Mouse (Mus musculus) liver, postnatal 0 days (tissue): ENCODE data around the gene Trmt5. TPM values are rescaled to one million over a fixed set of nuclear protein-coding genes. Genes with fewer than 3 reads are reported as not detected.

Source experiments
- ATAC-seq: fragments of 200-750 bp; cut with Nextera tagmentation; 2 replicates; pipeline ENCODE4 v1.8.0; 2017; ENCODE audit warnings: mild to moderate bottlenecking, moderate library complexity
- DNase-seq: peaks from one replicate; pipeline ENCODE4 v3.0.0-alpha.2; 2016
- H3K27ac ChIP-seq: fragments of 300-500 bp; sonication (generic); 2 replicates; pipeline ENCODE4 v1.5.1; 2014; ENCODE audit warnings: antibody characterized with exemption, moderate library complexity, mild to moderate bottlenecking, low read depth
- H3K27me3 ChIP-seq: fragments of 300-500 bp; sonication (generic); 2 replicates; pipeline ENCODE4 v1.6.1; 2014; ENCODE audit warnings: low read length, control low read depth, mixed read lengths; ENCODE audit not compliant: insufficient read depth
- H3K36me3 ChIP-seq: fragments of 300-500 bp; sonication (generic); replicated peaks from 2 replicates; pipeline ENCODE4 v1.6.1; 2014; ENCODE audit warnings: mild to moderate bottlenecking, control low read depth, low read length, moderate library complexity, mixed read lengths; ENCODE audit not compliant: insufficient read depth
- H3K4me1 ChIP-seq: fragments of 300-500 bp; sonication (generic); 2 replicates; pipeline ENCODE4 v1.6.1; 2014; ENCODE audit warnings: antibody characterized with exemption, mild to moderate bottlenecking, control low read depth; ENCODE audit not compliant: insufficient read depth
- H3K4me2 ChIP-seq: fragments of 300-500 bp; sonication (generic); 2 replicates; pipeline ENCODE4 v1.6.1; 2014; ENCODE audit warnings: low read depth, mild to moderate bottlenecking, low read length, moderate library complexity, mixed read lengths
- H3K4me3 ChIP-seq: fragments of 300-500 bp; sonication (generic); 2 replicates; pipeline ENCODE4 v1.5.1; 2014; ENCODE audit warnings: low read depth, low read length
- H3K9ac ChIP-seq: fragments of 300-500 bp; sonication (generic); replicated peaks from 2 replicates; pipeline ENCODE4 v1.6.1; 2014; ENCODE audit warnings: mild to moderate bottlenecking, moderate library complexity
- H3K9me3 ChIP-seq: fragments of 300-500 bp; sonication (generic); 2 replicates; pipeline ENCODE4 v1.6.1; 2016; ENCODE audit warnings: mild to moderate bottlenecking, control low read depth, low read length, mixed read lengths
- CTCF ChIP-seq: sonication (generic); IDR thresholded peaks from 2 replicates; pipeline ENCODE4 v1.5.1; 2016; ENCODE audit warnings: antibody characterized with exemption, low read depth
- EP300 ChIP-seq: IDR thresholded peaks from 2 replicates; pipeline ENCODE4 v1.6.1; 2016; ENCODE audit warnings: antibody characterized with exemption, low read depth, mild to moderate bottlenecking
- WGBS: fragments of 180-500 bp; shearing (Covaris S2); extraction: QIAGEN DNeasy Blood & Tissue Kit; methylation state at CpG from one replicate; pipeline ENCODE4 v1.1.7; 2014; ENCODE audit not compliant: insufficient replicate concordance; 5-methylcytosine and 5-hydroxymethylcytosine counted together
- polyA plus RNA-seq: library from polyadenylated mRNA; unstranded; fragments of >200 nt; fragmentation: Nextera tagmentation; extraction: Ambion mirVana; gene quantifications from 2 replicates; pipeline ENCODE4 v1.2.1, GENCODE M21; 2015

The Trmt5 gene
- polyA plus RNA-seq, 1 experiment from 2014 or later: 4.7 TPM

DNA sequence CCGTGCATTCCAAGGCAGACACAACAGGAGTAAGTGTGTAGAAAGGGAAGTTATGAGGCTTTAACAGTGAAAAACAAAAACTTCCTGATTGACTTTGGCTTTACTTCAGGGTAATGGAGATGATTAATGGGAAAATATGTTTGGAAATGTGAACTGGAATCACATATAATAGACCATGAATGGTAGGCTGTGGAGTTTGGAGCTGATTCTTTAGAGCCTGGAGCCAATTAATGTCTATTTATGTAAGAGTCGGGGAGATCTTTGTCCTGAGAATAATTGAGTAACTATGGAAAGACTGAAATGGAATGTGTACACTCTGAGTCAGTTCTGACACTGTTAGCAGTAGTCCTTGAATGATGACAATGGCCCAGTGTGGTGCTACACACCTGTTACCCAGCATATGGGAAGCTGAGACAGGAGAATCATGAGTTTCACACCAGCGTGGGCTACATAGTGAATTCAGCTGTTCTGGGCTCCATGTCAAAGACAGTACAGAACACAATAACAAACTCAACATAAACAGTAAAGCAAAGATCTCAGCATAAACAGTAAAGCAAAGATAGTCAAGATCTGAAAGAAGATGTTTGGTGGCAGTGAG is 21.0 kb downstream of the Trmt5 start:
- H3K4me2 ChIP-seq: no peak overlapping the region
- H3K9me3 ChIP-seq: no peaks in the 10 kb centered on the region
- 77% methylated on average over 3 of the region's 3 CpGs for WGBS
- ATAC-seq (no peak), DNase-seq (no peak)
- no peak overlapping the region for H3K27ac ChIP-seq
- no peaks in the 10 kb centered on the region for H3K4me1 ChIP-seq
- H3K4me3 ChIP-seq: no peak overlapping the region
- TF ChIP-seq EP300 (no peak), CTCF (no peak)
- no peak overlapping the region for H3K9ac ChIP-seq
- H3K36me3 ChIP-seq: no peaks in the 10 kb centered on the region
- H3K27me3 ChIP-seq: no peaks in the 10 kb centered on the region

DNA sequence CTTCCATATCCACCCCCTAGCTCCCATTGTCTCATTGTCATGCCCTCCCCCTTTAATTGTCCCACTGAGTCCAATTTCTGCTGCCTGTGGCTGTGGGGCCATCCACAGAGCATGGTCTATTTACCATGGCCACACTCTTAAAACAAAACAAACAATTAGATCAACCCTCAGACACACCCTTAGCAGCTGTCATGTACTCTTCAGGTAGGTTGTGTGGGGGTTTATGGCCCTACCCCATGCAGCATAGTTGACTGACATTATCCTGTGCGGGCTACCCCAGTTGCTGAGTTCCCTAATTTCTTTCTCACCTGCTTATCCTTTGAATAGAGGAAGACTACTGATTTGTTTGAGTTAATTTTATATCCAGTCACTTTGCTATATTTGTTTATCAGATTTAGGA is 26.2 kb downstream of the Trmt5 start:
- DNase-seq (no peak), ATAC-seq (no peak)
- H3K27me3 ChIP-seq: no peaks in the 10 kb centered on the region
- TF ChIP-seq CTCF (no peak), EP300 (no peak)
- no peak overlapping the region for H3K27ac ChIP-seq
- no peaks in the 10 kb centered on the region for H3K9me3 ChIP-seq
- H3K36me3 ChIP-seq: no peaks in the 10 kb centered on the region
- WGBS: 79% methylated on average over 1 of the region's 1 CpGs
- H3K4me3 ChIP-seq: no peak overlapping the region
- H3K9ac ChIP-seq: no peak overlapping the region
- H3K4me1 ChIP-seq: no peaks in the 10 kb centered on the region
- H3K4me2 ChIP-seq: no peak overlapping the region

DNA sequence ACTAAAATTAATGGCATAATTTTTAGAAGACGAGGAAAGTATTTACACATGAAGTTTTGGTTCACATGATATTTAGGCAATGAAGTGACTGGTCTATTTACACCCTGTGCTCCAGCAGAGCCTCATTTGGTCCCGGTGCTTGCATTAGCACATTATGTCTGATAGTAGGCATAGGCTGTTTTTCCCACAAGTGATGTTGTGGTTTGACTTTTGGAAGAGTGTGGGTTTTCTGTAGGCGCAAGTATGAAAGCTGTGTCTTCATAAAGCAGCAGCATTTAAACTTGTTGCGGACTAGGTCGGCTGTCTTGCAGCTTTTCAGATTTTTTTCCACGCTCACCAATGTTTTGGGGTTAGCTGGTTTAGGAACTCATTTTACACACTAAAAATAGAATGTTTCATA is 27.2 kb downstream of the Trmt5 start:
- no peak for DNase-seq
- H3K9me3 ChIP-seq: no peaks in the 10 kb centered on the region
- H3K36me3 ChIP-seq: no peaks in the 10 kb centered on the region
- WGBS: 82% methylated on average over 6 of the region's 6 CpGs
- no peaks in the 10 kb centered on the region for H3K4me1 ChIP-seq
- H3K4me3 ChIP-seq: no peak overlapping the region
- H3K9ac ChIP-seq: no peak overlapping the region
- H3K4me2 ChIP-seq: no peak overlapping the region
- TF ChIP-seq CTCF (no peak), EP300 (no peak)
- ATAC-seq: no peak
- no peaks in the 10 kb centered on the region for H3K27me3 ChIP-seq
- no peak overlapping the region for H3K27ac ChIP-seq

DNA sequence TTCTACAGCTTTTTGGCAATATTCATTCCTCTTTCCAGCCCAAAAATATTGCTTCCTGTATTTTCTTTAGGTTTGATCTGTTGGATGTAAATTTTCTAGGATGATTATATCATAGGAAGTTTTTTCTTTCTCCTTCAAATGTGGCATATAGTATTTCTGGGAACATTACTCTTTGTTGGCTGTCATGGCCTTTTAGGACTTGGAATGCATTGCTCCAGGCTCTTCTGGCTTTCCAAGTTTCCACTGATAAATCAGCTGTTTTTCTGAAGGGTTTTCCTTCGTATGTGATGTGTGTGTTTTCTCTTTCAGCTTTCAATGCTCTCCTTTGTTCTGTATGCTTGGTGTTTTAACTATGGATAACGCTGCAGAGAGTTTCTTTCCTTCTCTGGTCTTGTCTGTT is 31.5 kb downstream of the Trmt5 start:
- no peak for TF ChIP-seq EP300
- TF ChIP-seq CTCF: no peak
- no peak overlapping the region for H3K9ac ChIP-seq
- no peaks in the 10 kb centered on the region for H3K27me3 ChIP-seq
- H3K4me2 ChIP-seq: no peak overlapping the region
- H3K9me3 ChIP-seq: no peaks in the 10 kb centered on the region
- no peak overlapping the region for H3K27ac ChIP-seq
- DNase-seq (no peak), ATAC-seq (no peak)
- H3K36me3 ChIP-seq: no peaks in the 10 kb centered on the region
- no peaks in the 10 kb centered on the region for H3K4me1 ChIP-seq
- no peak overlapping the region for H3K4me3 ChIP-seq
- 76% methylated on average over 2 of the region's 2 CpGs for WGBS

DNA sequence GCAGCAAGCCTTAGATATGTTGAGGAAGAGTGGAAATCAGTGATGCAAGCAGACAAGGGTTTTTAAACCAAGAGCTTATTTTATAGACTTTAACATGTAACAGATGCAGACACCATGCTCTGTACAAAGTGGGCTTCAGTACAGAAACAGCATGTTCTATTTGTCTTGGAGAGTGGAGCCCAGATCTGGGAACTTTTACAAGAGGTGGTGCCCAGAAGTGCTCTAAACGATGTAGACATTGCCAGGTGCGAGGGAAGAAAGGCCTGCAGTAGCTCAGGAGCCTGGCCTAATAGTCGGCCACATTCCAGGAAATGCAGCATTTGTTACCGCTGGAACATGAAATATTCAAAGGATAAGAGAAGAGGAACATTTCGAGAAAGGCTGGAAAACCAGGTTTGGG is 40.8 kb downstream of the Trmt5 start:
- no peak overlapping the region for H3K27ac ChIP-seq
- no peak overlapping the region for H3K4me3 ChIP-seq
- no peak for DNase-seq
- H3K9me3 ChIP-seq: no peaks in the 10 kb centered on the region
- no peaks in the 10 kb centered on the region for H3K4me1 ChIP-seq
- ATAC-seq: no peak
- no peak overlapping the region for H3K9ac ChIP-seq
- H3K27me3 ChIP-seq: no peaks in the 10 kb centered on the region
- H3K4me2 ChIP-seq: no peak overlapping the region
- 77% methylated on average over 5 of the region's 5 CpGs for WGBS
- H3K36me3 ChIP-seq: no peaks in the 10 kb centered on the region
- TF ChIP-seq EP300: no peak
- TF ChIP-seq CTCF: no peak

DNA sequence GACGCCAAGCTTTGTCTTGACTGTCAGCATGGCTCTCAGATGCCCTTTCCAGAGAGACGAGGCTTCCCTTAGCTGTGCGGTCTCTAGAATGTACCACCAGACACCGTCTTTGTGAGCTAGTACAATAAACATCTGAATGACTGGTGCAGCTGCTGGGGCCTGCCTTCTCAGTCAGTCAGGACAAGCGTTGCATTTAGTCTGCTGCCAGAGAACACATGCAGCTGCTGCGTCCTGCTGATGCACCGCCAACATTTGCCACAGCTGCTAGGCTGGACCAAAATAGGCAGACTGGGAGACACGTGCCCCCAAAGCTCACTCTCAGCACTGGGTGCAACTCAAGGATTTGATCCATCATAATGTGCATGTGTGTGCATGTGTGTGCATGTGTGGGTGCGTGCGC is 44.5 kb downstream of the Trmt5 start:
- Histone ChIP-seq H3K9me3 (no peaks in the 10 kb centered on the region), H3K27me3 (no peaks in the 10 kb centered on the region), H3K4me1 (no peaks in the 10 kb centered on the region), H3K27ac (no peak overlapping the region), H3K9ac (no peak overlapping the region), H3K4me2 (no peak overlapping the region), H3K36me3 (no peaks in the 10 kb centered on the region), H3K4me3 (no peak overlapping the region)
- TF ChIP-seq CTCF (no peak), EP300 (no peak)
- no peak for ATAC-seq
- 85% methylated on average over 10 of the region's 10 CpGs for WGBS
- DNase-seq: no peak

DNA sequence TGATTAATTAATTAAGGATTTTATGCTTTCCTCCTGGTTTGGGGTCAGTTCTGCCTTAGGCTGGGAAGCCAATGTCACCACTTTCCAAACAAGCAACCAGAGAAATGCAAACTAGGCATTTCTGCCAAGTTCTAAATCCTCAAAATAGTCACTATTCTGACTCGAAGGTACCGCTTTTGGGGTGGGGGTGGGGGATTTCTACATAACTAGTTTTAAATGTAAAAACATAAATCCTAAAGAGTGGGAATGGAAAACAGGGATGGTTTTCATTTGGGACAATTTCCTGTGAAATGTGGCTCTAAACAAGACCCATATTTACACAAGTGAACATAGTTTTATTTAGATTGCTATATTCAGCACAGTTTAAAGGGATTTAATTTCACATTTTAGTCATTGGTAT is 53.9 kb downstream of the Trmt5 start:
- no peak overlapping the region for H3K4me3 ChIP-seq
- no peak overlapping the region for H3K9ac ChIP-seq
- WGBS: 65% methylated on average over 2 of the region's 2 CpGs
- H3K9me3 ChIP-seq: no peaks in the 10 kb centered on the region
- no peaks in the 10 kb centered on the region for H3K27me3 ChIP-seq
- H3K27ac ChIP-seq: no peak overlapping the region
- TF ChIP-seq CTCF (no peak), EP300 (no peak)
- H3K36me3 ChIP-seq: no peaks in the 10 kb centered on the region
- ATAC-seq: no peak
- H3K4me1 ChIP-seq: no peaks in the 10 kb centered on the region
- H3K4me2 ChIP-seq: no peak overlapping the region
- DNase-seq: no peak
